Mouse (Mus musculus) spleen, adult 2 months (tissue): Measurements from ENCODE around the gene Dnah2.

Experiments used
- CTCF ChIP-seq: fragments of 200-500 bp; IDR thresholded peaks from 2 replicates; pipeline ENCODE4 v1.5.1; 2011; ENCODE audit warnings: mild to moderate bottlenecking, inconsistent platforms; ENCODE audit not compliant: insufficient read depth, insufficient read length, insufficient replicate concordance; ENCODE audit errors: extremely low read depth
- POLR2A ChIP-seq: fragments of 200-500 bp; IDR thresholded peaks from 2 replicates; pipeline ENCODE4 v1.6.1; 2011; ENCODE audit warnings: low read depth, low read length, inconsistent platforms

GRCm38 (mm10) chr11:69521526-69522149 lies 27.3 kb downstream of the Dnah2 start:
- TF ChIP-seq CTCF = no peak
- TF ChIP-seq POLR2A = no peak
